Mouse (Mus musculus): Measurements from ENCODE around the gene Notch1.

Gene Notch1

DNA sequence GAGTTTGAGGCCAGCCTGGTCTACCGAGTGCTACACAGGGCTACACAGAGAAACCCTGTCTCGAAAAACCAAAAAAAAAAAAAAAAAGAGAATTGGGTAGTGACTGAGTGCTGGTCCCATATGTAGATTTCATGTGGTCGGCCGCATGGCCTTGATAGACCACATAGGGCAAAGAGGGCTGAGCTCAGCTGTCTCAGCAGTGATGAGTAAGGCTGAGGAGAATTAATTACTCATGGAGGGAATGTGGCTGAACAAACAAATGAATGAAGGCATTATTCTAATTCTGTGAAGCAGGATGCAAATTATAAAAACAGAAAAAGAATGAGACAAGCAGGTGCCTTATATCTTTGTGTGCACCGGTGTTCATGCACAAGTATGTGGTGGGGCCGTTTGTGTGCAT is 15.4 kb upstream of the Notch1 start:
- DNase-seq (ENCODE audit: extremely low spot score, low read depth, low spot score): no peak

DNA sequence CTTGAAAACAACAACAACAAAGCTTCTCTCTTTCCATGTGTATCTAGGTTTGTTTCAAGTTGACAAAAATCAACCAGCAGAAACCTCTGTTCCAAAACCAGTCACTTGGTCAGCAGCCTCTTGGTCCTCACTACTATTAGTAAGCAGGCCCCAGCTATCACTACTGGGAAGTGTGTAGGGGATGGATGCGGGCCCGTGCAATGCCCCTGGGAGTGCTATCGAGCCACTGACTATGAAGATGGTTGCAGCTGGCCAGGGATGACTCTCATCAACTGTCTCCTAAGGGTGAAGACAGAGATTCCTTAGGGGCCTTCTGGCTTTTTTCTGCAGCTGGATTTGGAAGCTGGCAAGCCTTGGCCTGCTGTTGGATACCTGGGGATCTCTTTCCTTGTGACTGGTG is 13.4 kb upstream of the Notch1 start:
- no peak for DNase-seq (ENCODE audit: extremely low spot score, low read depth, low spot score)

- no peak for DNase-seq (ENCODE audit: extremely low spot score, low read depth, low spot score)
These were observed 12.8 kb upstream of the Notch1 start for GRCm38 (mm10) chr2:26529221-26529805.

GRCm38 (mm10) chr2:26526443-26527257 is 10.2 kb upstream of the Notch1 start:
- no peak for DNase-seq (ENCODE audit: extremely low spot score, low read depth, low spot score)

DNA sequence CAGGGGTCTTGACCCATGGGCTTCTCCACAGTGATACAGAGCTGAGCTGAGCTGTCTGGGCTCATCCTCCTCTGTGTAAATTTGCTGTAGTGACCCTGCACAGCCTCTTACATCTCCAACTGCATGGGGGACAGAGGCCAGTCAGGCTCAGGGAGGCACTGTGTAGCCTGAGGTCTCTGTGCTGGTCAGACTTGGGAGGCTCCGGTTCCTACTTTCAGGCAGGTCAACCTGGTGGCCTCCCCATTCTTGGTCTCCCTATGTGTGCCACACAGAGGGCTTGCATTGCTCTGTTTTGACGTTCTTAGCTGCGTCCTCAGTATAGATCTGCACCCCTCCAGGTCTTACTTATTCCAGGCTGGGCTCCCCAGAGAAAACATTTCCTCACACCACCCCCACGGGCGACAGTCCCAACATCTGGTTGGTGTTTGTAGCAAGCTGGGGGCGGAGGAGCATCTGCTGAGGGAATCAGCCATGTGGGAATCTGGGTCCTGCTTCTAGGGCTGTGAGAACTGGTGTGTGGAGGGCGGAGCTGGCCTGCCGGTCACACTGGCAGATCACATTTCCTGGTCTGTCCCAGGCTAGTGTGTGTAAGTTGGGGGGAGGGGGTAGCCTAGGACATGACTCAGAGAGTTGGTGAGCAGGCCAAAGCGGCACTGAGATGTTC is 9.0 kb upstream of the Notch1 start:
- no peak for DNase-seq (ENCODE audit: extremely low spot score, low read depth, low spot score)

GRCm38 (mm10) chr2:26522327-26522726 is 5.9 kb upstream of the Notch1 start:
- no peak for DNase-seq (ENCODE audit: extremely low spot score, low read depth, low spot score)

DNA sequence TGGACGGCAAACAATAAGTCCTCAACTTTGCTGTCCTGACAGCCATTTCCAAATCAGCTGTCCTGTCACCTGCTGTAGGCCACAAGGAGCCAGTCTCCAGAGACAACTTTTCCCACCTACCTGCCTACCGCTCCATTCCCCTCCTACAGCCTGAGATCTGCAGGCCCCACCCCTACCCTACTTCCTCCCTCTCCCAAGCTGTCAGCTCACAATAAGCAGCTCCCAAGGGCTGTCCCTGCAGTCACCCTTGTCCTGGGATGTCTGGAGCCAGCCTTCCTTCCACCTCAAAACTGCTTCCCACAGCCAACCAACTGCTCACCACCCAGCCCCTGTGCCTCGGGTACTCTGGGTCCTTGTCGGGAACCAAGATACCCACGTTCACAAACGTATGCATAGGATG is 3.3 kb upstream of the Notch1 start:
- no peak for DNase-seq (ENCODE audit: extremely low spot score, low read depth, low spot score)

- DNase-seq (ENCODE audit: extremely low spot score, low read depth, low spot score): no peak
These were observed 524 bp upstream of the Notch1 start for GRCm38 (mm10) chr2:26516987-26517386.

DNA sequence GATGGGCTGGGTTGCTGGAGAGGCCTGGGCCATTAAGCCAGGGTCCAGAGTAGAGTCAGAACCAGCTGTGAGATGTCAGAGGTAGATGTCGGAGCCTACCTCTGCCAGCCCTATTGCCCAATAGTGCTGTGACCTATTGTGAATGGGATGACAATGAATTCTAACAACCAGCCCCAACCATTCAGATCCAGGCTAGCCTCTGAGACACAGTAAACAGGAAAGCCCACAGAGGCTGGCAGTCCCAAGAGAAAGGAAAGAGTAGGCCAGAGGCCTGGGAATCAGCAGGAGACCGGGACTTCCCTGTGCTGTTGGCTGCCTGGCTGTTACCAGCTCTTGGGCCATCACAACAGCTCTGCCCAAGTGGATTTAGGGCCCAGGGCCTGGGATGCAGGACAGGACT is 1.1 kb downstream of the Notch1 start:
- no peak for DNase-seq (ENCODE audit: extremely low spot score, low read depth, low spot score)

DNA sequence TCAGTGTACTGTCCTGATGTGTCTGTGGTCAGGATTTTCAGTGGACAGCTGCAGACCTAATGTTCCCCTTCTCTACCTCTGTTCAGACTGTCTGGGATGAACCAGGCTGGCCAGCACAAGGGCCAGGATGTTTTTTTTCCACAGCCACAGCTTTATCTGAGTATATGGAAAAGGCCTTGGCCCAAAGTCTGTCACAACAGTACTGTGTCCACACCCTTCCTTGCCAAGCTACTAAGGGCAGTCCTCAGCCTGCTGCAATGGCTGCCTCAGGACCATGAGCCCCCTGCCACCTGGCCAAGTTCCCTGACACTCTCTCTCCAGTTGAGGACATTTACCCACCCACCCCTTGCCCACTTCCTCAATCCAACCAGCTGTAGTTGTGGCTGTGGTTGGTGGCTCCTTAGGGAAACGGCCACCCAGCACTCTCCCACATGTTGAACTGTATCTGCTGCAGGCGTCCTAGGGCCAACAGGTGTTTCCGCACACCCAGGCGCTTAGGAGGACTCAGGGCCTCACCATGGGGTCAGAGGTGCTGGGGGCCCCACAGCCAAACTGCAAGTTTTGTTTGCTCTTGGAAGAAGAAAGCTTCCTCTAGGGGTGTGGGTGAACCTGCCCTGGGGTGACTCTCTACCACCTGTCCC is 3.2 kb downstream of the Notch1 start:
- DNase-seq (ENCODE audit: extremely low spot score, low read depth, low spot score): no peak

- no peak for DNase-seq (ENCODE audit: extremely low spot score, low read depth, low spot score)
These were observed 7.8 kb downstream of the Notch1 start for GRCm38 (mm10) chr2:26508661-26509060.

DNA sequence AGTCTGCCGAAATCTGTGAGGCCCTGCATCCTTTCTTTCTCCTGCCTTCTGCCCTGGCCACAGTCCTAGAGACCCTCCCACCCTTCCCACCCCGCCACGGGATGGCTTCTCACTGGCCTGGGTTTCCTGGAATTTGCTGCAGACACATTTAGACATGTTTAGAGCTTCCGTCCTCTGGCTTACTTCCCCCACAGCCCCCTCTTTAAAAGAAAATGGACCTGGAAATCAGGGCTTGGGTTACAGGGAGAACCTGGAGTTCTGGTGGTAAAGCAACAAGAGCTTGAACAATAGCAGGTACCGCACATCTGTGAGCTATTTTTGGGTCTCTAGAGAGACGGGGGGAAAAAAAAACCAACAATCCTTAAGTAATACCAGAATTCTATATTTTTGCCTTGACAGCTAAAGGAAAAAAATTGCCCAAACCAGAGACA is 8.5 kb downstream of the Notch1 start:
- no peak for DNase-seq (ENCODE audit: extremely low spot score, low read depth, low spot score)

DNA sequence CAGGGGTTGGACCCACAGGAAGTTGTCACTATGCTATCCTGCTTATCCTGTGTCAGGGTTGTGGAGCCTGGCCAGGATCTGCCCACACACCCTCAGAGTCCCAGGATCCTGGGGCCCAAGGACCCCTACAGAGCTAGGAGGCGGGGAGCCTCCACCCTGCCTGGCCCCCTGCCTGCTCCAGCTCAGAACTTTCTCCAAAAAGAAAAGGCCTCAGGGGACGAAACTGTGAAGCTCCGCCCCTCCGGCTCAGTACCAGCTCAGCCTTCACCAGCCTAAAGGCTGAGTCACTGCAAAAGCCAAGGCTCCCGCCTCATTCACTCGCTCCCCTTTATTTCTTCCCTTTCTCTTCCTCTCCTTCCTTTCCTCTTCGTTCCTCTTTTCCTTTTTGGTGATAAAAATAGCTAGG is 9.0 kb downstream of the Notch1 start:
- DNase-seq (ENCODE audit: extremely low spot score, low read depth, low spot score): no peak

DNA sequence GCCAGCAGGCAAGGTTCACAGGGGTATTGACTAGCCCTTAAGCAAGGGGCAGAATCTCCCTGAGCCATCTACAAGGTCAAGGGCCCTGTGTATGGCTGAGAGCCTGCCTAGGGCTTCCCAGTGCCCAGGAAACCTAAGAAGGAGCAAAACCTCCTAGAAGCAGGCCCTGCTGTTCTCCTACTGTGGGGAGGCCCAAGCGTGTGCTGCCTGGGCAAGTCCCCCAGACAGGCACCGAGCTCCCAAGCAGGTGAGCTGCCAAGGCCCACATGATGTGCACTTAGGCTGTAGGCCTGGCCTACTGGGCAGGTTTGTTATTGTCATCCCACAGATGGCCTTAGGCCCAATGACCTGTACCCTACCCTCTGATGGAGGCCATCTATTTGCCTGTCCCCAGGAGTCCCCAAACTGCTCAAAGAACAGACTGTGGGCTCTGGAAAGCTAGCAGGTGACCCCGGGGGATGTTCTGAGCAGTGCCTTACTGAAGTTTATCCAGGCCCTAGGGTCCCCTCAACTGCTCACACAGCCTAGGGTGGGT is 9.7 kb downstream of the Notch1 start:
- no peak for DNase-seq (ENCODE audit: extremely low spot score, low read depth, low spot score)

DNA sequence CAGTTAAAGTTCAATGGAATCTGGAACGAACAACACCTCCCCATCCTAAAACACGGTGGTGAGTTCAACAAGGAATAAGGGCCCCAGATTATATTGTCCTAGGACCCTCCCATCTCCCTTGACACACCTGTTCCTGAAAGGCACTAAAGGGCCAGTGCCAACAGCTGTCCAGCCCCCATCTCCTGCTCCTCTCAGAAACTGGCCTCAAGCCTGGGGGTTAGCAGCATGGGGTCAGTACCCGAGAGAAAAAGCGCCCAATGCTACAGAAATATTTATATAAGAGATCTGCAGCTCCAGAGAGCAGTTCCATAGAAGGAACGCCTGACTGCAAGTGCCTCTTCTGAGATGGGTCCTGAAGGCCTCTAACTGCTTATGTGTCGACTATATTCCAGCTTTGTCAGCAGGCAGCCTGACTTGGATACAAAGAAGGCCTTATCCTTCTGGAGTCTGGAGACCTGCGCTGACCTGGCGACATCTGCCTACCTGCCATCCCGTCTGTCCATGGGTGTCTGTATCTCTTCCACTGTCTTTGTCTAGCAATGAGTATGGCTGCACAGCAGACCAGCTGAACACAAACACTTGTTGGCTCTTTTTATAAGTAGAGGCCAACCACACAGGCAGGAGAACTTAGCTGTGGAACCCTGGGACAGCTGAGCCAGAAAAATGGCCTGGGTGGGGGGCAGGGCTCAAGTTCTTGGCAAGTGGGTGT is 11.5 kb downstream of the Notch1 start:
- no peak for DNase-seq (ENCODE audit: extremely low spot score, low read depth, low spot score)

- no peak for DNase-seq (ENCODE audit: extremely low spot score, low read depth, low spot score)
These were observed 12.5 kb downstream of the Notch1 start for GRCm38 (mm10) chr2:26503661-26504575.

DNA sequence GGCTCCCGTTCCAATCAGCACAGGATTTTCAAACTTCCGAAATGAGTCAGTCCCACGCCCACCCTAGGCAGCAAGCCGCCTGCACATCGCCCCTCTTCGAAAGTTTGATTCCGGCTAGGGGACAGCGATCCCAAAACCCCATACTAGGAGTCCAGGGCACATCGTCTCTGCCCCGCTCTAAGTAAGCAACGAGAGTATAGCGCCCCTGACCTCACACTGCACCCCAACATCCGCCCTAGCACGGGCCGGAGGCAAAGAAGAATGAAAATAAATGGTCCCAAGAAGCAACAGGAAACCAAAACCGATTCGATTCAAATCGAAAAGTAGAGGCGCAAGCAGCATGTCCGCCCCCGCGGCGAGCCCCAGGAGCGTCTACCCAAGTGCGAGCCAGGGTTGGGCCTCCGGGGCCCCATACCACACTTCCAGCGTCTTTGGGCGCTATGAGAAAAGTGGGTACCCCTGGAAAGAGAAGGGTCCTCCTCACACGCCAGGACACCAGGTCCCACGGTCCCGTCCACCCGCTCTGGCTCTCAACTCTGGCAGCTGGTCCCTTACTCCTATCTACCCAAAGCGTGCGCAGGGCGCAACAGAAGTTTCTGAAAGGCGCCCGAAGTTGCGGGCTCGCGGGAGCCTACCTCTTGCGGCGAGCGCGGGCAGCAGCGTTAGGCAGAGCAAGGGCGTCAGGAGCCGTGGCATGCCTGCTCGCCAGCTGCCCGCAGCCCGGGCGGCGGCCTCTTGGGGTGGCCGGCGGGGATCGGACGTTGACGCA is 13.4 kb downstream of the Notch1 start:
- DNase-seq (ENCODE audit: extremely low spot score, low read depth, low spot score): no peak

DNA sequence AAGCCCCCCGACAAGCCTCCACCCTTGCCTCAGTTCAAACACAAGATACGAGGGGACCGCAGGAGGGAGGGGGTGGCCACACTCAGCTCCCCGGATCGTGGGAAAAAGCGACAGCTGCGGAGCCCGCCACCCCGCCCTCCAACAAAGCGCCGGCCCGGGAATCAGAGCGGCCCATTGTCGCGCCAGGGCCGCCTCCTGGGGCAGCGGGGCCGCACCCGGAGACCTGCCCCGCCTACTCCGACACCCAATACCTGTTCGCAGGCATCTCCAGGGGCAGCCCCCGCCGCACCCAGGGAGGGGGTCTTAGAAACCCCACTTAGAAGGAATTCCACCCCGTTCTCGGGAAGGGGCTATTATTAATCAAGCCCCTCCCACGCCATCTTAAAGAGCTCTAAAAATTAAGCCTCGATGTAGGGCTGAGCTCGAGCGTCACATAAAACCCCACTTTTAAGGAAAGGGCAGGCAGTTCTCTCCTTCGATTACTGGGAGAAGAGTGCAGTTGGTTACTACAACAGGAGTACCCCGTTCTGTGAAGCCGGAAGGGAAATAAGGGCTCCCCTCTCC is 14.1 kb downstream of the Notch1 start:
- DNase-seq (ENCODE audit: extremely low spot score, low read depth, low spot score): no peak
